Mouse (Mus musculus): ENCODE results near the gene Bcas3.

Gene Bcas3

DNA sequence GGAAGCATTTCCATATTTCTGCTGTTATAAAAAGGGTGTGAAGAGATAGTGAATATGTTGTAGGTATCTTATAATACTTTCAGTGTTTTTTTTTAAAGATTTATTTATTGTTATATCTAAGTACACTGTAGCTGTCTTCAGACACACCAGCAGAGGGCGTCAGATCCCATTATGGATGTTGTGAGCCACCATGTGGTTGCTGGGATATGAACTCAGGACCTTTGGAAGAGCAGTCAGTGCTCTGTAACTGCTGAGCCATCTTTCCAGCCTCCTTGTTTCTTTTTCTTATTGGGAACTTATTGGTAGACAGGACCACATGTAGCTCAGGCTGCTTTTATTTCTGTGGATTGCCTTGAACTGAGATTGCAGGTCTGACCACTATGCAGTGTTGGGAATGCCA is 27.1 kb downstream of the Bcas3 start:
- DNase-seq, result no peak

DNA sequence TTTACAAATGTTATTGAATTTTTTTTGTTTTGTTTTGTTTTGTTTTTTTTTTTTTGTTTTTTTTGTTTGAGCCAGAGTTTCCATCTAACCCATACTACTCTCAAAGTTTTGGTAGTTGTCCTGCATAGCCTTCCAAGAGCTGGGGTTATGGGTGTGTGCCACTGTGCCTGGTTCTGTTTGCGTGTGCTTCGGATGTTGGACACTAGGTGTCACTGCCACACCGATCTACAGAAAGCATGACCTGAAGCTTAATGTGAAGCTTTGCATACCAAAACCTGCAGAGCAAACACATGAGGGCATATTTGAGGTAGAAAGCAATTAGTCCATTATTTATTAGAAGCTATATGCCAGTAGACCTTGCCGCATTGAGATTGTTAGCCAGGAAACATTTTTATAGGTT is 29.1 kb downstream of the Bcas3 start:
- peak; percentile 87 for DNase-seq

DNA sequence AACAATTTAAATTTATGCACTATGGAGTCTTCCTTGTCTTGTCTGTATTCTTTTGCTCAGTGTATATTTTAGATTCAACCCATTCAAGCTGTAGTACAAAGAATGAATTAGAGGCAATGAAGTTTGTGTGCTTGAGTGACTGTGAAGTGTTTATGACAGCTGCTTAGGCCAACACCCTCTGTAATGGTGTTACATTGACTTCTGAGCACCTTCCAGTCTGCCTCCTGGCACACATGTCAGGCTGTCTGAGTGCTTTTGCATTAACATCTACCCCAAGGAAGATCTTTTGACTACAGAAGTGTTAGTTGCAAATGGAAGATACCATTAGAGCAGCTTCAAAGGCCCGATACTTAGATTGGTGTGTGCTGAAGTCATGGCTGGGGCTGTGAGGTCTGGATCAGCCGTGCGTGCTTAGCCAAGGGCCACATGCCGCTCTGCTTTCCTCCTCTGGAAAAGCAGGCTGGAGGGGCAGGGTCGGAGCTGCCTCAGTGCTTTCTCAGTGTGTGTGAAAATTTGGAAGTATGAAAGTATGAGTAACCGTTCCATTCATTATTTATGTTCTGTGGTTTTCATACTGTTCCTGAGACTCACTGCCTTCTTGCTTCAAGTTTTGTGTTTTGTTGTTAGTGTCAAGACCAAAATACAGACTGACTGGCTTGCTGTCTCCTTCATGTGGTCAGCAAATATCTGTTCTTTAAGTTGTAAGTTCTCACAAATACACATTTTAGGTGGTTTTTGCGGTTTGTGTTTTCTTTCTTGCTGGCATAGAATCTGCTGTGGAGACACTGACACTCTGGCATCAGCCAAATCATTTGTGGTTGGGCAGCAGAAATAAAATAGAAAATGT is 31.2 kb downstream of the Bcas3 start:
- peak; percentile 34 for DNase-seq

DNA sequence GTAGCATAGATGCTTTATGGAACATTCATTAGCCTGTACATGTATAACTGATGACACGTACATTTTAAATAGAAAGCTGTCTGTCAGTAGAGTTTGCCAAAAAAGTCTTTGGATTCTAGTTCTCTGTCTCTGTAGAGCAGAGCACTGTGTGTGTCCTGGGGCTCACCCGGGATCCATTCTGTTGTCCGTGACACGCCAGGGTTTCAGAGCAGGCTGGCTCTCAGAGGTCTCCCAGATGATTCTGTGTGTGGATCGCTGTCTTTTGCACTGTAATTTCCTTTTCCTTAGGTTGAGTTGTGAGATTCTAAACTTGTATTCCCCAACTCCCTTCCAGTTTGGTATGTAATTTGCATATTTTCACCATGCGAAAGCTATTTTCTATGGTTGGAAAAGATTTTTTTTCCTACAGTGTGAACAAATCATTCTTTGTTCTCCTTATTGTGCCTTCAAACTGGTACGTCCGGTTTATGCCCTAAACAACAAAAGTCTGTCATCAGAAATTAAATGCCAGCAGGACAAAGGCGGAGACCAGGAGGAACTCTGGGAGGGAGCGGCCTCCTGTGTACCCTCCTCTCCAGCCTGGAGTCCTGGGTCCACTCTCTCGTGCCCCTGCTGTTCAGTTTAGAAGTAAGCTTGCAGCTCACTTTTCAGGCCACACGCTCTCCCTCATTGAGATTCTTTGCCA is 39.4 kb downstream of the Bcas3 start:
- DNase-seq, result peak; percentile 90

DNA sequence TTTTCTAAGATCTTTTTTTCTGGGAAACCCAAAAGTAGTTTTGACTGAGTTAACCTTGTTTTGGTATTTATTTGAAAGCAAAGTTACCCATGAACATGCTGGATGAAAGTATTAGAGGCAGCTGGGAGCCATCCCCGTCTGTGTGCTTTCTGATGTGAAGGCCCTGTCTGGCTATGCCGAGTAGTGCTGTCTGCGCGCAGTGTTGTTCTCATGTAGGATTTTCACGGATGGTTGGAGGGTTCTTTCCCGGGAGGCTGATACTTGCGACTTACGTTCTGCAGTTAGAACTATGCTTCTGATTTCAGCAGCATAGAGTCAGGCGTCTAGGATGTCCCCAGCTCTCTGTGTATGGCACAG is 39.9 kb downstream of the Bcas3 start:
- DNase-seq, result peak; percentile 80

DNA sequence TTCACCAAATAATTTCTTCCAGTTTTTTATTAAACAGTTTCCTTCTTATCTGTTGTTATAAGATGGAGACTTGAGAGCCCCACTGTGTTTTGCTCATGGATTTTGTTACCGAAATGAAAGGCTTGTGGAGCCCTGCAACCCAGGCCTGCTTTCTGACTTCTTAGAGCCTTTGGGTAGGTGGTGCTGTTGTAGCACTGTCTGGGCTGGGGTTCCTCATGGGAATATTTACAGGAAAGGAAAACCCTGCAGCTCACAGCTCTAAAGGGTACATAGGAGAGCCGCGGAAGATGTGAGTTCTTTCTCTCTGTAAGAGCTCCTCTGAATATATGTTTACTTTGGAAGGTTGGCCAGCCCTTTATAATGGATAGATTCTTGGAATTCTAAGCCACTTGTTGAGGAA is 41.0 kb downstream of the Bcas3 start:
- no peak for DNase-seq

DNA sequence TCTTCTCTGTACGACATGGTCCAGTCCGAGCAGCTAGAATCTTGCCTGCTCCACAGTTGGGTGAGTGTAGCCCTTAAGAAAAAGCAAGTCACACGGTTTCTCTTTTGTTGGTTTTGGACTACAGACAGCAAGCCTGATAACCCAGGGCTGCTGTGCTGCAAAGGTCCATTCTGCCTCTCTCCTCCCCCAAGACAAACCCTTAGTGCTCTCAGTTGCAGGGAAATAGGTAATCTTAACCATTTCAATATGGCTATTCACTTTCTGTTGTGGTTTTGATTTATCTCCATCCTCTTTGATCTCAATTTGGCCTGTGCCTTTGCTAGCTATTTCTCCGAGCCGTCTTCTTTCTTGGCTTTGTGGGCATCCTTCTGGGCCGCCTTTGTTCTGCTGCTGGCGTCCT is 42.4 kb downstream of the Bcas3 start:
- DNase-seq, result no peak

DNA sequence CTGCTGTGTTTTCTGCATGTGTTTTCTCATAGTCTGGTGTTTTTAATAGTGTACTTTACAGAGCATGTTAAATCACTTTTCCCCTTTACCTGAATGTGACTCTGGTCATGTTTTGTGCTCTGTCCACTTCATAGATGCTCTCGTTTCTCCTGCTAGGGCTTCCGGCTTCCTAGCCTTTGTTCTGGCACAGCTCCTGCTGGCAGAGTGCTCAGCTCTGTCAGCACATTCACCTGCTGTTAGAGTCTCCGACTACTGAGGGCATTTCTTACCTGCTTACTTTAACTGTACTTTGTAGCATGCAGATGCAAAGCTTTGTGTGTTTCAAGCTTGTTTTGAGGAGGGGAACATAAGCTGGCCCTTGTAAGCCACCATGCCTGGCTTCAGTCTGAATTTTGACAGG is 53.6 kb downstream of the Bcas3 start:
- DNase-seq, result no peak

DNA sequence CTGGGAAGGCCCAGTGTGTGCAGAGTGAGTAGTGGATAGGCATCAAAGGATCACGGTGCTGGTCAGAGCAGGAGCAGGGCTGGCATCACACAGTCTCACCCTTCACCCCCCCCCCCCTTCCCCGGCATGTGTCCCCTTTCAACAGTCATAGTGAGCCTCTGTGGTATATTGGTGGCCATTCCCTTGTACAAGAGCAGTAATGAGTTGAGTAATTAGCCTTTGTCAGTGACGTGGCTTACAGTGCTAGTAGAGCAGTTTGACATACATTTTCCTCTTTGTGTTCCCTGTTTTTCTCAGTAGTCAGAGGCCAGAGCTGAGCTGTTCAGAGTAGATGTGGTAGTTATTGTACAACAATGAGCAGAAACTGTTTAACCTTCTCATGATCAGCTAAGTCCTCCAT is 54.7 kb downstream of the Bcas3 start:
- DNase-seq, result no peak

DNA sequence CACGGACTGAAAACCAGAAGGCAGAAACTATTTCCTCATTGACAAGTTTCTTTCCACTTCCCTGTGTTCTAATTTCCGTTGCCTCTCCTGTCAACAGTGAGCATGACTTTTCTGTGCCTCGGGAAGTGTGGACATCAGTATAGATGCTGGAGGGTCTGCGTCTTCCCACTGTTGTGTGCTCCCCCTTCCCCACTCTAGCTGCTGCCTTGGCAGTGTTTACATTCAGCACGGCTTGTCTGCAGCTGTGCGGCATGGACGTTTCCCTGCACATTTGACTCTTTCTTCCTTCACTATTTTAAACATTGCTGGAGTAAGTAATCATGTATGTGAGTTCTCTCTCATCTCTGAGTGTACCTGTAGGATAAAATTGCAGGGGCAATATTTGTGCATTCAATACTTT is 59.4 kb downstream of the Bcas3 start:
- no peak for DNase-seq

DNA sequence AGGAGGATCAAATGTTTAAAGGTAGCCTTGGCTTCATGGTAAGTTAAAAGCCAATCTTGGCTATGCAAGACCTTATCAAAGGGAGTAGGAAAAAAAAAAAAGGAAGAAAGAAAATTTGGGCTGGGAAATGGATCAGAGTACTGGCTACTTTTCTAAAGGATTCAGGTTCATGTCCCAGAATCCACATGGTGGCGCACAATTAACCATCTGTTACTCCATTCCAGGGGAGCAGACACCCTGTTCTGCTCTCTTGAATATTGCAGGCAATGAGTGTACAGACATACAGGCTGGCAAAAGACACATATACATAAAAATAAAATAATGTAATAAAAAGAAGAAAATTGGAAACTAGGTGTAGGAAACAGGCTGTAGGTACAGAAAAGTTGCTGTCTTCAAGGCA is 61.5 kb downstream of the Bcas3 start:
- DNase-seq, result no peak

DNA sequence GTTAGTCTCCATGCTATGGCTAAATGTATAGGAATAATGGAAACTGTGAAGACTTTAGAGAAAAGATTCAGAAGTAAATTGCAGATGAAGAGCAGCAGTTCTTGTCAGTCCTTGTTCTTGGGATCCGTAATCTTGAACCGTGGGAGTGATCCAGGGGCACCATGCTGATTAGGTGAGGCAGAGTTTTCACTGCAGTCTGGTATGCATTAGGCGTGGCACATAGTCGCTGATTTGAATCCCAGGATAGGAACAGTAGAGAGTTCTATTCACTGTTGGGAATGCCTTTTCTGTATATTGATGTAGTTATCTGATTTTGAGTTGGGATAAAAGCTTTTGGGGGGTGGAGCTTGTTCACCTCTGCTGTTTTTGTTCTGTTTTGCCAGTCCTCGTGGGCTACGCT is 74.4 kb downstream of the Bcas3 start:
- DNase-seq, result no peak

DNA sequence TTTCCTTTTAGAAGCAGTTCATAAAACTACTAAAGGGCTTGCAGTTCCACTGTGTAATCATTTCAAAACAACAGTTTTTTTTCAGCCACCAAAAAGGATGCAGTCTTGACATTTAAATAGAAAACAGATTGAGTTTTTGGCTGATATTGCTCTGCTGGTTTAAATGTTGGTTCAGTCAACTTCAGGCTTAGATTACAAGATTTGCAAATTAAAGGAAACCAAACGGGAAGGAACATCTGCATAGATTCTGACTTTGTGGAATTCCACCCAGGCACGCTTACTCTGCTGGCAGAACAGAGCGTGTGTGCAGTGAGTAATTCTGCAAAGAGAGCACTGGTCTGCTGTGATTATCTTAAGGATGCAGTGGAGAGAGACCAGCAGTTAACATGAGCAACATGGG is 75.3 kb downstream of the Bcas3 start:
- DNase-seq, result no peak

DNA sequence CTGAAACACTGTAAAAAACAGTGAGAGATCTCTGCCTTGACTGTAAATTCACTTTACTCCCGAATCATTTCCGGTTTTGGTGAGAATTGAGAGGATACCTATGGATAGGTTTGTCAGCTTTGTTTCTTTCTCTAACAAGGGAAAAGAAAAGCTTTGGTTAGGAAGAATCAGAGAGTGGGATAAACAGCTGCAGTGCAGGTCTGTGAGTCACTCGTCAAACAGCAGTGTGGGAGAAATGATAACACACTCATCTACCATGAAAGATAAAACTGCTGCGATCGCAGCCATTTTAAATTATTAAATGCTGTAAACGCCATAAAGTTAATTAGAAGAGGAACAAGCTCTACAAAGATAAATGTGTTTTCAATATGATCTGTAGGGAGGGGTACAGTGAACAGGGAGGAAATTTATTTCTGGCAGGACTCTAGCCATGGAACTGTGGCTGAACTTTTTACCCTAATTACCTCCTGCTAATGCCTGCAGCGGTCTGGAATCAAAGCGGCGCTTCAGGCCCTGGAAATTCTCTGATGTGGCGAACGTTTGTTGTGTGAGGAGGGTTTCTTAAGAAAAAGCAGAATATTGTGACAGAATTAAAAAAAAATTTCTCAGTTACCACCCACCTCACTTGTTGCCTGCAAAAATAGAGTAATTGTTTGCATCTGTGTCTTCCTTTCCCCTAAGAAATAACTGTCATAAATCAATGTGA is 77.9 kb downstream of the Bcas3 start:
- peak; percentile 43 for DNase-seq

DNA sequence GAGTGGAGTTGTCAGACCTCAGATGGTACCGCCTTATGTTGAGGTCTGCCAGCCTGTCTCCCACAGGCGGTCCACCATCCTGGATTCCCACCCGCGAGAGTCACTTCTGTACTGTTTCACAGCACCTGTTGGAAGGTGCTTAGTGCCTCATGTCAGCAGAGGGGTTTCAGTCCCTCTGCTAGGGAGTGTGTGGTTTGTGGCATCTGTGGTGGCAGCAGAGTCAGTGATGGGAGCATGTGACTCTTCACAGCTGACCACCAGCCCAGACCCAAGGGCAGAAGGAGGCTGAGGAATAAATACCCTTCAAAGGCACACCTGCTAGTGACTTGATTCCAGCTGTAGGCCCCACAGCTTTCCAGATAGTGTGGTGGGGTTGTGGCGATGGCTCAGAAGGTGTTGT is 94.4 kb downstream of the Bcas3 start:
- DNase-seq, result no peak

DNA sequence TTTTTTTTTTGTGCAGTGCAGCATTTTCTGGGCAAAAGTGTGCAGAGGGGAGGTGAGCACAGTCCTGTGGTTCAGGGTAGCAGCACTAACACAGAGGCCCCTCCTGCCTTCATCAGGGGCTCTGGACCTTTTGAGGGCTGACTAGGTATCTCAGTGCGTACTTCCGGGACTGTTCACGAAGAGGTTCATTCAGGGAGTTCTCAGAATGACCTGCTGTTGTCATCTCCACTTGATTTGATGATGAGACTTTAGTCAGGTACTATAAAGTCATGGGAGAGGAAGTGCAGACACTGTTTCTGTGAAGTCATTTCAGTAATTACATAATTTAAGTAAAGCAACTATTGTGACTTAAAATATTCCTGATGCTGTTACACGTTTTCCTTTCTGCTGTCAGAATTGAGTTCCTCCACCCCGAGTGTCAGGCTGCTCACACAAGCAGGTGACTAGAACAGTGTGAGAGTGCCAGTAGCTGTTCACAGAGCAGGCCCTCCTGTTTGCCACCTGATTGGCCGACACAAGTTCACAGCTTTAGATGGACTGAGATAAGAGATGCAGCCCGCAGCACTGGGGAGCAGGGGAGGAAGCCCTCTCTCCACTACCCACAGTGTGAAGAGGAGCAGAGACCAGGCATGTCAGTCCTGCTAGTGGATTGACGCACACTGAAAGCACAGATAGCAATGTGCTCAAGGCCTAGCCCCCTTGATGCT is 100.8 kb downstream of the Bcas3 start:
- no peak for DNase-seq

DNA sequence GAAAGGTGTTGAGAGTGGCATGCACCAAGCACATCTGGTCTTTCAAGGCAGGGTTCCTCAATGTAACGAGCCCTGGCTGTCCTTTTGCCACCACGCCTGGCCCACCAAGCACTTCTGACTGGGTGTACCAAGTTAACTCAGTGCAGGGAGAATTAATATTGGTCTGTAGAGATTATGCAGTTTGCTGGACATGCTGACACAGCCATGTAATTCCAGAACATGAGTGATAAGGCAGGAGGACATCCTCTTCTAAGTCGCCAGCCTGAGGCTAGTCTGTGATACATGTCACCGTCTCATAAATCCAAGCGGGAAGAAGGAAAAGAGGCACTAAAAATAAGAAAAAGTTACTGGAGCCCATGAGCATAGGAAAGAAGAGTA is 101.3 kb downstream of the Bcas3 start:
- DNase-seq, result no peak

DNA sequence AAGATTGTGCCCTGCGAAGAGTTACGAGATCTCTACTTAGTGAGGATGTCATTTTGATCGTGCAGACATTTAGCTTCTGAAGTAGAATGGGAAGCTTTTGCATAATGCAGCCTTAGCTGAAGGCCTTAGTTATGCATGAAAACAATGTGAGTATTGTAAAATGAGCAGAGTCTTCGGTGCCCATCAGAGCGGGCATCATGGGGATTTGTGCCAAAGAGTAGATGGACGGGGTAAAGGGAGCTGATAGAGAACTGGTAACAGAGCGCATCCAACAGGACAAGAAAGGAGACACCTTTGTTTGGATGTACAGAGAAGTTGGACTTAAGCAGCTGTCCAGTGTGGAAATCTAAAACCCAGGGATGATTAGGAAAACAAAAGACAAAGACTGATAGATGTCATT is 108.6 kb downstream of the Bcas3 start:
- DNase-seq, result peak; percentile 55

DNA sequence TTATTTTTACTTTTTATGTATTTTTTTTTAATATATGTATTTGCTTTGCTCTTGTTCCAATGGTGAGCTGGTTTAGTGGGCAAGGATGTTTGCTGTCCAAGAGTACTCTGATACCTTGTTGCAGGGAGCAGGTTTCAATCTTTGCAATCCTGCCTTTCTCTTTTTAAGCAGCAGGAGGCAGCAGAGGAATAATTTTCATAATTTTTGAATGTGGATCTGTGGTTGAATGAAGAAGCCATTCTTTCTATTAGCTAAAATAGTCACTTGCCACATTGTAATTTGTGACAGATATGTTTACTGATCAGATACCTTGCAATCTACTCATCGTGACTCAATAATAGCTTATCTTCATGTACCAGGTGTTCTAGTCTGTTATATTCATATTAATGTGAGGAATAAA is 116.6 kb downstream of the Bcas3 start:
- peak; percentile 81 for DNase-seq

DNA sequence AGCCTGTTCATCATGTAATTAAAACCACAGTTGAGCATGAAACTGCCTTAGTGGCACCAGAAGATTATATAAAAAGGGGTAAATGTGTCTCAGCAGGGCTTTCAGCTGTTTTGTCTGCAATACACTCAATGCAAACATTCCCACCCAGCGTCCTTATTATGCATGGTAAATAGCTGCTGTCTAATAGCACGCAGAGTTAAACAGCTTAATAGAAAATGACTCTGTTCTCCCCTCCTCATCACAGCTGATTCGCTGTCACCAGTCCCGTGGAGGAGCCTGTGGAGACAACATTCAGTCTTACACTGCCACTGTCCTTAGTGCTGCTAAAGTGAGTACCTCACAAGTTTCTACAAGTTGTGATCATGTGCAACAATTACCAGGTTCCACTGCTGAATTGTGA is 117.5 kb downstream of the Bcas3 start:
- DNase-seq, result peak; percentile 45

DNA sequence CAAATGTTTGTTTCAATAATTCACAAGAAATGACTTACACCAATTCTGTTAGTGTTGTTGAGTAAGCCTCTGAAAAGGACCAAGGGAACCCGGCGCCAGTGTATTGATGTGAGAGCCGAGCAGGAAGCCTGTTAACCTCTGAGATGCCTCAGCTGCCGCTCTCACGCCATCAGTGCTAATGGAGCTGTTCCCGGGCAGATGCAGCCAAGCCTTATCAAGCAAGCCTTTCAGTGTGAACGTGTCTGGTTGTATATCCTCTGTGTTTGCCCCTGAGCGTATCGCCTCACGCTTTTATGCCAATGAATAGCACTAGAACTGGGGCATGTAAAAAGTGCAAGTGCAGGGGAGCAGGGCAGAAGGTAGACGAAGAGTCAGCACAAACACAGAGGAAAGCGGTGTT is 121.4 kb downstream of the Bcas3 start:
- peak; percentile 80 for DNase-seq

DNA sequence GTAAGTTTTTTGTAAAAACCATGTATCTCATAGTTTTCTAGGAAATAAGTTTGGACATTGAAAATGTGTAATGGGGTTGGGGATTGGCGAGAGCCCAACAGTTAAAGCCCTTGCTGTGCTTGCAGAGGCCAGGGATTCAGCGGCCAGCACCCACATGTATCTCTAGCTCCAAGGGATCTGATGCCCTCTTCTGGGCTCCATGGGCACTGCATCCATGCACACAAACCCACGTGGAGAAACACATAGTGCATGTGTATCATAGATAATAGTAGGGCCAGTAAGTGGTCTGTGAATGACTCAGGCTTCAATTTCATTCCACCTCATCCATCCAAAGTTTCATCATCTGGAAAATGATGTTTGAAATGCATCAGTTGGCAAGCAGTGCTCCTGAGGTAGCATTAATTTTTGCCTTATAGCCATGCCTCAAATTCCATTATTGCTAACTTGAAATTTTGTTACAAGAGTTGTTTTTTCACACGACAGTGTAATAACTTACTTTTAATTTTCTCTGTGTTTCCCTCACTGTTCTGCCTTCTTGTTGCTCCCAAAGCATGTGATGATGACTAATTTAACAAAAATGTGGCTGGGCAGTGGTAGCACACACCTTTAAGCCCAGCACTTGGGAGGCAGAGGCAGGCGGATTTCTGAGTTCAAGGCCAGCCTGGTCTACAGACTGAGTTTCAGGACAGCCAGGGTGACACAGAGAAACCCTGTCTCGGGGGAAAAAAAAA is 129.9 kb downstream of the Bcas3 start:
- DNase-seq, result peak; percentile 40
